Mouse (Mus musculus) c-Kit-positive CD71-negative TER-119-negative erythroid progenitor cells, embryonic 14.5 days (primary cell): ENCODE data around the gene Flt3l.
"Not testable (repeated sequence)": the region's sequence is repeated elsewhere in the genome, so short reads cannot be mapped to it uniquely, and the experiment has no call there.

Experiments used
- DNase-seq: peaks from one replicate; pipeline ENCODE4 v3.0.0-alpha.2; 2013; ENCODE audit warnings: low read depth

Flt3l gene

DNA sequence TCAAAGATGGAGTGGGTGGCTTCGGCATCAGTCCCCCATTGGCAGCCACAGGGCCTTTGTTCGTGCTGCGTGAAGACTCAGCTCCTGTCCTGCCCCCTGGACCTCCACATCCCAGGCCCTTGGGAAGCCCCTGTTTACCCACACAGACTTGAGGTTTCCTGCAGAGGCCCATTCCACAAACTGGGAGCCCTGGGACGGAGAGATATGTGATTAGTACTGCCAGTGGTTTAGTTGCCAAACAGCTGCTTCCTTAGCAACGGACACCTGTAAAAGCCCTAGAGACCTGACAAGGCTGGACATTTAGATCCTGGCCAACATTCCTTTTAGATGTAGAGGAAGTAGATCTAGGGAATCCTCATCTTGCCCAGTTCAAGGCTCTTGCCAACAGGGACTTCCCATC lies 5.7 kb upstream of the Flt3l start:
- DNase-seq, result no peak

DNA sequence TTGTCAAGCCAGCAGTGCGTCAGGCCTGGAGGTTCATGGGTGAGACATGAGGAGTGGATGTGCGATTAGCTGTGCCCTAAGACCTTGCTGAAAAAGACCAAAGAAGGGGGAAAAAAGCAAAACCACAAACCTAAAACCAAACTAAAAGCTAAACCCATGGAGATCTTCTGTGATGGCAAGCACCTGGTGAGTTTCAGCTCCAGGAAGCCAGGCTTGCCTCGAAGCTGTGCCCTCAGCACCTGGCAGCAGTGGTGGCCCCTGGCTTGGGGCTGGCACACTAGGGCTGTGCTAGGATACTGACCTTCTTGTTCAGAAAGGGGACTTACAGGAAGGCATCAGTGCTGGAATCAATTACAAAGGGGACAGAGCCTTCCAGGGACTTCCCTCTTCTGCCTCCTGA lies 5.1 kb upstream of the Flt3l start:
- no peak for DNase-seq

DNA sequence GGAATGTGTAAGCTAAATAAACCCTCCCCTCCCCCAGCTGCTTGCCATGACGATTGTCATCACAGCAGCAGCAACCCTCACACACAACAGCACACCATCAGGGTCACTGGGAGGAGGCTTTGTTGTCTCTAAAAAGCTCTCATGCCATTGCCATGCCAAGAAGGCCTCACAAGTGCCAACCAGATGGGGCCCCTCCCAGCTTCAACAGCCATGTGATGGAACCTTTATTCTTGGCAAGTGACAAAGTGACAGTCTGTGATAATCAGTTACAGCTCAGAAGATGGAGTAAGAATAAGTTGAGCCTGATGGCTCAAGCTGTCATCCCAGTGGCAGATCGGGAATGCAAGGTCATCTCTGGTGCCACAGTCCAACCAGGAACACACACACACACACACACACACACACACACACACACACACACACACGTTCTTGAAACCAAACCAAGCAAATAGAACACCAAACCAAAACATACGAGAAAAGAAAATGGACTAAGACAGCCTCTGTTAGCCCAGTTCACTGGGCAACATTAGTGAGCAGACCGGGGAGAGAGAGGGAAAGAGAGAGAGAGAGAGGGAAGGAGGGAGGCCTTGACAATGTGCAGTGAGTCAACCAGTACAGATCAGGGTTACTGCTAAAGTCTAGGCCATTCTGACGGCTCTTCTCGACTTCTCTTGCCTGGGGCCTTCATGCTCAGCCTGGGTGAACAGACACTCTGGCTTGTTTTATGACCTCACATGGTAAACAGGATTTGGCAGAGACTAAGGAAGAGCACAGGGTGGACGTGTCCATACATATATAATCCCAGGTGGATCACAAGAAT lies 3.9 kb upstream of the Flt3l start:
- DNase-seq, result no peak

DNA sequence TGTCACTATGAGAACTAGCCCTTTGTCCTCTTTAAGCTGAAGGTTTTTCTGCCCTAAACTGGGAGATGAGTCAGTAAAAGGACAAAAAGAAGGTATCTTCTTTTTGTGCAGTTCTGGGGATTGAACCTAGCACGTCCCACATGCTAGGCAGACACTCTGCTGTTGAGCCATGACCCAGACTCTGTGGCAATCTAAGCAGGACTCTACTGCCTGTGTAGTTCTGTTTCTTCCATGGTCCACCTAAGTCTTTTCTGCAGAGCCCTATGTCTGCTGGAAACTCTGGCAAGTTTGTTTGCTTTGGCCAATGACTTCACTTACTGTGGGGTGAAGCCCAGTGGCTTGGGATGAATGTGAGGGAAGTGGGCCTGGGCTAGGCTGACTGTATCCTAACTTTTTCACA lies 2.2 kb upstream of the Flt3l start:
- DNase-seq, result no peak

DNA sequence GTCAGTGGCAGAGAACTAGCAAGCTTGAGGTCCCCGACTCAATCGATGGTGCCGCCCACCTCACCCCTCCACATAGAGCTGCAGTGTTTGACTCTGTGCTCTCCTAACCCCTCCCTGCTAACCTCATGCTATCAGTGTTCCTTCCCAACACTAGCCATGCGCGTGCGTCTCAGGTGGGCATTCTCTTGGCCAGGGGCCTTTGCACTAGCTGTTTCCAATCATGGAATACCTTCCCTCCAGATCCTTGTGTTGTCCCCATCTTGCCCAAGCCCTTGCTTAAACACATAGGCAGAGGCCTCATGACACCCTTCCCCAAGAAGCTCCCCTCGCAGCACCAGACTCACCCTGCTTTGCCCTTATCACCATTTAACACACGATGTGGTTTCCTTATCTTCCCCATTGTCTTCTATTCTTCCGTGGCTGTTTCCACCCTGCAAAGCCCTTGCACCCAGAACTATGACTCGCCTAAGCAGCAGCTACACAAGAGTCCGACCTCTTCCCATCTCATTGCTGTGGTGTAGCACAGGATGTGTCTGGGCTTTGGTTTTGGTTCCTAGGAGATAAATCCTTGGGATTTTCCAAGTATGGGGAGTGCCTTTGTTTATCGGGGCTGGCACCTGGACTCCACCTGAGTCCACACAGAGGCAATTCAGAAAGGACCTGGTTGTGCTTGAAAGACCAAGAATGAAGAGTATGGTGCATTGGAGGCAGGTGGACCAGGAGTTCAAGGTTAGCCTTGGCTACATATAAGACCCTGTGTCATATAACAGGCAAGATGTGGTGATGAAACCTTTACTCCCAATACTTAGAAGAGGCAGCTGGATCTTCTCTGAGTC lies 1.2 kb upstream of the Flt3l start:
- DNase-seq, result no peak

DNA sequence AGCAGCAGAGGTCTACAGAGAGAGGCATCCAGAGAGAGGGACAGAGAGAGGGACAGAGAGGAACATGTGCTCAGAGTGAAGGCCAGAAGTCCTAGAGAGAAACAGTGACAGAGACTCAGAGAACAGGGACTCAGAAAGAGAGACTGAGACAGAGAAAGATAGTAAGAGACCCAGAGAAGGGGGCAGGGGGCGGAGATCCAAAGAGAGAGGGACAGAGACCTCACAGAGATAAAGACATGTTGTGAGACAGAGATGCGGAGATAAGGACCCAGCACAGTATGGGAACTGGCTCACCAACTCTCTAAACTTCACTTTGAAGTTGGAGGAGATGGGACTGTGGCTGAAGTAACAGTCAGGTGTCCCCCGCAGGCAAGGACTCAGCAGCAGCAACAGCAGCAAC lies 862 bp downstream of the Flt3l start:
- DNase-seq, result no peak

DNA sequence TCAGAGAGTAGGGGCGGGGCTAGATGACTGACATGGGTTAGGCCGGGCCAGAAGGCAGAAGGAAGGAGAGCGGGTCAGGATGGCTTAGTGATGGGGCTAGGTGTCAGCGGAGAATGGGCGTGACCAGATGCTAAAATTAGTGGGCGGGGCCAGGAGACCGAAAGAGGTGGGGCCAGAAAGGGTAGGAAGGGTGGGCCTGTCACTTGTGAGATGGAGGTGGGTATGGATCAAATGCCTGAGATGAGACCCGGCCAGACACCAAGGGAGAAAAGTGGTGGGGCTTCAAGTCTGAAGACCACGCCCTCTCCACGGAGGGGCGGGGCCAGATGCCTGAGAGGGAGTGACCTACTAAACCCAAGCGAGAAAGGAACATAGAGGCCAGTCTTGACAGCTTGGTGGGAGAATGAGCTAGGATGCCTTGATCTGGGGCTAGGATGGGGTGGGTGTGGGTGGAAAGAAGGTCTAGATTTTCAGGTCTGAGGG lies 1.6 kb downstream of the Flt3l start:
- DNase-seq, result peak; percentile 79

DNA sequence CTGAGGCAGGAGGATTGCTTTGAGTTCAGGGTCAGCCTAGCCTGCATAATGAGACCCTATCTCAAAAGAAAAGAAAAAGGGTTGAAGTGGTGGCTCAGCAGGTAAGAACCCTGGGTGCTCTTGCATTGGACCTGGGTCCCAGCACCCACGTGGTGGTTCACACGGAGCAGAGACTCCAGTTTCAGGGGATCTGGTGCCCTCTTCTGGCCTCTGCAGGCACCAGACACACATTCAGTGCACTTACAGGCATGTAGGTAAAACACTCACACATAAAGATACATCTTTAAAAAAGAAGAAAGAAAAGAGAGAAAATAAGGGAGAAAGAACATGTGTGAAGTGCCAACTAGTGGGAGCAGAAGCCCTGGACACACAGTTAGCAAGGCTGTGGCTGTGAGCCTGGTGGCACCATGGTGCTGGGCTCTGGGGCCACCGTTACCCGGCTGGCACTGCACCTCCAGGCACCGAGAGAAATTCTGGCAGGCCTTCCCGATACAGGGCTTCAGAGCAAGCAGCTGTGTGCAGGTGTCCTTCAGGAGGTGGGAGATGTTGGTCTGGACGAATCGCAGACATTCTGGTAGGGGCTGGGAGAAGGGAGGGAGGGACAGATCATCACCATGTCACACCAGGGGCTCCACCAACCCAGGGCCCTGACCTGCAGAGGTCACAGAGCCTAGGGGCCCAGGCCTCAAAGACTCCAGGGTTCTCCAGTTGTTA lies 2.6 kb downstream of the Flt3l start:
- DNase-seq, result no peak

DNA sequence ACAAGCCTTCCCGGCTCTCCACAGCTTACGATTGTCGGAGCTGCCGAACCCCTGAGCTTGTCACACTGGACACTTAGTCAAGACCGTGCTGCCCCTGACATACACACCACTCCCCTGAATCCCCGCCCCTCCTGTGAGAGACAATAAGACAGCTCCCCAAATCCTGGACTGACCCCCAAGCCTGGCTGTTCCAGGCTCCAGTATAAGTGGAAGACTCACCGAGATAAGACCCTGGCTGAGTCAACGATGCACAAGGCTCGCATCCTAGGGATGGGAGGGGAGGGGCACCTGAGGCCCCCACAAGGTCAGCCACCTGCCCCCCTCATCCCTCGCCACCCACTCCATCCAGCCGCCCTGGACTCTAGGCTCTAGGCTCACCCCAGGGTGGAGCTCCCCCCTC lies 4.4 kb downstream of the Flt3l start:
- no peak for DNase-seq

DNA sequence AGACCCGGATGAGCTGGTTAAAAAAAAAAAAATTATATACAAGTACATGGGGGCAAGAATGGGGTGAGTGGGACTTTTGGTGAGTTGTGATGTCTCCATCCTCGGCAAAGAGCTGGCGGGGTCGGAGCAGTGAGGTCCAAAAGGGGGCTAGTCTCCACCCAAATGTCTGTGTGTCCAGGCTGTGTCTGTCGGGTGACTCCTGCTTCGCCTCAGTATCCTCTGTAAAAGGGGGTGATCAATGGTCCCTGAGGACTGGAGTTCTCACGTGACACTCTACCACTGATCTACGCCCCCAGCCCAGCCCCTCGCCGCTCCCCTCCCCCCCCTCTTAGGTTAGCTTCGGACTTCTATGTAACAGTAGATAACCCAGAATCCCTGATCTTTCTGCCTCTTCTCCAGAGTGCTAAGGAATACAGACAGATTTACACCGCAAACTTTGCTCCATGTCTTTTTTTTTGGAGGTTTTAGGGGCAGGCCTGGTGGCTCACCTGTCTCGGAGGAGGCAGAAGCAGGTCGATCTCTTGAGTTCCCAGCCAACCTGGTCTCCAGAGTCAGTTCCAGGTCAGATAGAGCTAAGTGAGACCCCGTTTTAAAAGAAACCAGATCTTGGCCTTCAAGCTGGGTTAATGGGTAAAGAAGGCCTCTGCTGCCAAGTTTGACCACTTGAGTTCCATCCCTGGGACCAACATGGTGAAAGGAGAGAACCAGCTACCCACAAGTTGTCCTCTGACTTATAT lies 6.3 kb downstream of the Flt3l start:
- no peak for DNase-seq

DNA sequence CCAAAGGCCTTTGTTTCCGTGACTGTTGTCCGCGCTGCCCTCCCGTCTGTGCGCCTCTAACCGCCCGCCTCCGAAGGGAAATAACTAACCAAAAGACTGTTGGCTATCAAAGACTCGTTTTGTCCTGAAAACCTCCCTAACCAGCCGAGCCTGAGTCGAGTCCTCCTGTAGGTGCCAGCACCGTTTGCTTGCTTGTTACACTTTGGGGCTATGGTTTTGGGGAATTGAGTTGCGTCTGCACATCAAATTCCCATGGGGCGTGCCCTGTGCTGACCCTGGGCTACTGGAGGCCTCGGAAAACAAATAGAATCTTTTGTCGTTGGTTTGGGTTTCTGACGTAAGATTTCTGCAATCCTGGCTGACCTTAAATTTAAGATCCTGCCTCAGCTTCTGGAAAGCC lies 6.9 kb downstream of the Flt3l start:
- DNase-seq, result no peak

DNA sequence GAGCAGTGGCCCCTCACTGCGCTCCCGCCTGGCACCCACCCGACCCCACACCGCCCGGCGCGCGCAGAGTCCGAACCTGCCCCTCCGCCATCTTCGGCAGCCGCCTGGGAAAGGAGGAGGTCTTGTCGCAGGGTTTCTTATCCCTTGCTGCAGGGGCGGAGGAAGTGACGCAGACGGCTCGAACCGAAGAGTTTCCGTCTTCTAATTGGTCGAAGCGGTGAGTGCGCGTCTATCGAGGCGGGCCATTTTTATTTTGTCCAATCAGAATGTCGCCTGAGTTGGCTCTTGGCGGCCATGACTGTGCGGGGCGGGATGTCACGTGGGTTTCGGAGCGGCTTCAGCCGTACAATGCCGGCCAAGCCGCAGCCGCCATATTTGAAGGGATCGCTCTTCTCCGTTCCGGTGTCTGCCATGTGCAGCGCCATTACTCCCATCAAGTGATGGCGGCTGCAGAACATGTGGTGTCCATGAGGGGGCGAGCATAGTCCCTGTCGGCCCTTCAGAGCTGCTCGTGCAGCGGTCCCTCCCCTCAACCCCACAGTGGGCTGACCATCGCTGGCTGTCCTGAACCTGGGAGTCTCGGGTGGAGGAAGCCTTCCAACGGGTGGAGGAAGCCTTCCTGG lies 7.5 kb downstream of the Flt3l start, which contains the start of gene Rpl13a:
Rpl13a (minus strand) TSS at position 138 of the 623 bp plus-strand sequence.
- DNase-seq, result peak; percentile 97

DNA sequence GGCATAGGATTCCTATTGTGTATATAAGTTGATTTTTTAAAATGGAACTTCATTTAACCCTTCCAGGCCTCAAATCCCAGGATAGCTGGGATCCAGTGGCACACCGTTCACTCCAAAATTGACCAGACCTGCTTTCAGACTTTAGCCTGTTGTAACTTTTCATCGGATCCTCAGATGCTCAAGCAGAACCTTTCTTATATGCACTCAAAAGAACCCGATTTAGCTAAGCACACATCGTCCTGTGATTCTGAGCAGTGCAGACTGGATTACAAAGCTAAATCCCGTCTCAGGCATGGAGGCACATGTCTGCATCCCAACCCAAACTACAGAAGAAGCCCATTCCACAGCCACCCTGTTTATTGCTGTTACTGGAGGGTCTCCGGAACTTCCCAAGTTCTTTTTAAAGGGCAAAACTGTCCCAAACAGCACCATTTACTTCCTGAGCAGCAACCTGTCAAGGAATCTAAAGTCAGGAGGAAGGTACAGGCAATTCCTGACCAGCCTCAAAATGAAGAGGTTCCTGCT lies 8.5 kb downstream of the Flt3l start:
- DNase-seq, result no peak

DNA sequence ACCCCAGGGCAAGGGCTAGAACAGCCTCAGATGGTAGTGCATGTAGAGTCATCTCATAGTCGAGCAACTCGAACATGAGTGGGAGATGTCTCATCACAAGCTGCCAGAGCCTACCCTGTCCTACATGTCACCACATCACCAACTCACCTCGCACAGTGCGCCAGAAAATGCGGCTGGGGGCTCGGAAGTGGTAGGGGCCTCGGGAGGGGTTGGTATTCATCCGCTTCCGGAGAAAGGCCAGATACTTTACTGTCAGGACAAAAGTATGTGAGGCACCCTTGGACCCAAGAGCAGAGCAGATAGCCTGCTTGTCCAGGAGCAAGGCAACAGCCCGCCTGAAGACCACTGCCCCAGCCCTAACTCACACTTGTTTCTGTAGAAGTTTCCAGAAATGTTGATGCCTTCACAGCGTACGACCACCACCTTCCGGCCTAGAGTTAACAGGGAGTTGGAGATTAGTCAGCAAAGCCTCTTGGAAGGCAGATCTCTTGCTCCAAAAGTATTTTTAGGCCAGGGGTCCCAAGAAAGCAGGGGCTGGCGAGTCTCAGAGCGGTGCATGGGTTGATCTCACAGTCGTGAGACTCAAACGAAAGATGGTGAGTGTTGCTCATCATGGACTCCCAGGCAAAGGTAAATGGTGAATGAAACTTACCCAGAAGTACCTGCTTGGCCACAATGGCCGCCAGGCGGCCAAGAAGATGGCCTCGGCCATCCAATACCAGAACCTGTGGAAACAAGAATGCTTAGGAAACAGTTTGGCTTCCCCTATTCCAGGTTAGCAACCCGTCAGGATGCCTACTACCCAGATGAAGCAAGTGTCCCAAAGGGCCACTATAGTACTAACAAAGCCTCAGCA lies 9.2 kb downstream of the Flt3l start:
- no peak for DNase-seq

DNA sequence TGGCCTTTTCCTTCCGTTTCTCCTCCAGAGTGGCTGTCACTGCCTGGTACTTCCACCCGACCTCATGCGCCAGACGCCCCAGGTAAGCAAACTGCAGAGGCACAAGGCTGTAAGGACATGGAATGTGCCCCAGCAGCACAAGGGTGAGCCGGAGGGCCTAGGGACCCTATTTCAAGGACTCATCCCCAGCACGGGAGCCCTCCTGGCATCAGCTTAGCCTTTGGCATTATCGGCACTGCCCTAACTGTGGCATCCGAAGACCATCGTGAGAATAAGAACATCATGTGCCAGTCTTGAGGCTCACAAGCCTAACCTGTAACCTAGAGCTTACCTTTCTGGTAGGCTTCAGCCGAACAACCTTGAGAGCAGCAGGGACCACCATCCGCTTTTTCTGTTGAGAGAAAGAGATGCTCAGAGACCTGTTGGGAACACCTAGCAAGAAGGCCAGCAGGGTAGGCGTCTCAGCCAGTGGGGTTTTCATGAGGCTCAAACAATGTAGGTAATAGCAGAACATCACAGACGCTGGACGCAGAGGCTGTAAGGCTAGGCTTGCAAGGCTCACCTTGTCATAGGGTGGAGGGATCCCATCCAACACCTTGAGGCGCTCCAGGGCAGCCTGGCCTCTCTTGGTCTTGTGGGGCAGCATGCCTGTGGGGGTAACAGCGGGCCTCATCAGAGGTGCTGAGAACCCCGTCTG lies 9.9 kb downstream of the Flt3l start:
- DNase-seq, result no peak

DNA sequence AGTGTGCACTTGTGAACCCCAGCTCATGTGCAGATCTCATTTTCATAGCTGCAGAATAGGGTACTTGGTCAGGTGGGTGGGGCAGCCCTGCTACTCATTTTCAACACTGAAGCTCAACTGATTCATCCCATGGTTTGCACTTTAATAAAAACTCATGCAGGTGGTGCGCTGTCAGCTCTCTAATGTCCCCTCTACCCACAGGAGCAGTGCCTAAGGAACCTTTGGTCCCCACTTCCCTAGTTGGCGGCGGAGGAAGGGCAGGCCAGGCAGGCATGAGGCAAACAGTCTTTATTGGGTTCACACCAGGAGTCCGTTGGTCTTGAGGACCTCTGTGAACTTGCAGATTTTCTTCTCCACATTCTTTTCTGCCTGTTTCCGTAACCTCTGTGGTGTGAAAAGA lies 10.6 kb downstream of the Flt3l start:
- DNase-seq, result not testable (repeated sequence)

DNA sequence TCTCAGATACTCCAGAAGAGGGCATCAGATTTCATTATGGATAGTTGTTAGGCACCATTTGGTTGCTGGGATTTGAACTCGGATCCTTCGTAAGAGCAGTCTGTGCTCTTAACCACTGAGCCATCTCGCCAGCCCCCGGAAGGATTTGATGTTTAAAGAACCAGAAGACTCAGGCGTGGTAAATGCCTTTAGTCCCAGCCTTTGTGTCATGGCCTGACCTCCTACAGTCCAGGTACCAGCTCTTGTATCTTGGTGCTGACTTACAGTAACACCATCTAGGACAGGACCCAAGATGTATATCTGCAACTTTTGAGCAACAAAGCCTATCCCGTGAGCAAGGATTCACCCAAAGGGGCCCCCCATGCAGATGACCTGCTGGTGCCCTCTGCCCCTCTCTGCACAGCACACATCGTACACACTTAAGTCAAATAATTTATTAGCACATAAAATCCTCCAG lies 11.1 kb downstream of the Flt3l start:
- DNase-seq, result no peak

DNA sequence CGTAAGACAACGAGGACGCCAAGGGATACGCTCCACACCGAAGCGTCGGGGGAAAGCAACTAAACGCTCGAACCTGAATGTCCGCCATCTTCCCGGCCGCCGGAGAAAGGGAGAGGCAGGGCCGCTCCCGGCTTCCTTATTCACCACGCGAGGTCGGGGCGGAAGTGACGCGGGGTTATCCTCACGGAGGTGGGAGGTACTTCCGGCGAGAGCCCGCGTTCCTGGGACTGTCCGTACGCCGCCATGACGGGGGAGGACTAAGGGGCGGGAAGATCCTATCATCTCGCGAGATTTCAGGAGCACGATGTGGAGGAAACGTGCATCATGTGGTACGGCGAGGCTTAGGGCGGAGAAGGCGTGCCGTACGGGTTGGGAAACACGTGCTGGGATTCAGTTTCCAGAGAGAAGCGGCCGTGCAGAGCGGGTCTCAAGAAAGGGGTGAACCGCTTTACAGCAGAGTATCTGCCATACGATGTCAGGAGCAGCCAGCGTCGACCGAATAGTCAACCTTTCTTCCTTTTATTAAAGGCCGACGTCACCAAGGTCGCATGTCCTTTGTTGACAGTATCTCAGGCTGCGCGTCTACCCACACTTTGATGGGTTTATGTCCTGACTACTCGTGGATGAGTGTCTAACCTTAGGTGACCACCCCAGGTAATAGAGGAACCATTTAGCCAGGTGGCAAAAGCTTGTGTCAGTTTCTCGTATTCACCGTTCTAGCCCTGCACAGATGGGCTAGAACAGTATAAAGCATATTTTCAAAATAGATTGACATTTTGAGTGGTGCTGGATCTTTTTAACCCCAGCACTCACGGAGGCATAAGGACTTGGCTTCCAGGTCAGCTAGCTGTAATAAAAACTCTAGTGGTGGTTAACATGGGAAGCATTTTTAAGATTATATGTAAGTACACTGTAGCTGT lies 11.7 kb downstream of the Flt3l start, which contains the start of gene Rps11:
Rps11 (minus strand) TSS at position 216 of the 920 bp plus-strand sequence.
- peak; percentile 100 for DNase-seq
